Mouse (Mus musculus) frontal cortex, postnatal 36 days (tissue): ENCODE measurements around the gene Gm21981.

Experiments
- DNase-seq, 2 experiments: peaks; one replicate each; pipeline ENCODE4 v3.0.0; 2022; ENCODE audit warnings: low spot score in 2 of 2

Gm21981 gene

DNA sequence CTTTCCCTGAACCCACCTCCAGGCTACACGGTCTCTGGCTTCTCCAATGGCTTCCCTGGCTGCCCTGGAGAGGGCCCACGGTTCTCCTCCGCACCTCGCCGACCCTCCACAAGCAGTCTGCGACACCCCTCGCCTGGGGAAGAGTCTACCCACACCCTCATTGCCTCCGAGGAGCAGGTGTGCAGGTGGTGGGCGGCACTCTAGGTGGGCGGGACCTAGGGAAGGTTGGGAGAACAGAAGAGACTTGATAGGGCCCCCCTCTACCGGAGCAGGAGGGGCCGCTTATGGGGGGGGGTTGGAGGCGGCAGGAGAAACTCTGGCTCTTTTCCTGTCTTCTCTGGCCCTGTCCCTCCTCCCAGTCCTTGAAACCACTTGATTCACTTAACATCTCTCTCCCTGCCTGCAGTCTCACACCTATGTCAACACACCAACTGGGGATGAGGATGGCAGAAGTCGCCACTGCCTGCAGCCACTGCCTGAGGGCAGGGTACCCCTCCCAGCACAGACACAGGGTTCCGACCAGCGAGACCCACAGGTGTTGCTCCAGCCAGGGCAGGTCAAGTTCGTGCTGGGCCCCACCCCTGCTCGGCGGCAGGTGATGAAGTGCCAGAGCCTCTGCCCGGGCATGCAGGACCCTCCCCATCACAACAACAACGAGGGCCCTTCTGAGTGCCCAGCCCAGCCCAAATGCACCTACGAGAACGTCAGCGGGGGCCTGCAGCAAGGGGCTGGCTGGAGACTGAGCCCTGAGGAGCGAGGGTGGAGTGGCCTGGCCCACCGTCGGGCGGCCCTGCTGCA lies 8.5 kb upstream of the Gm21981 start:
- DNase-seq = no peak

DNA sequence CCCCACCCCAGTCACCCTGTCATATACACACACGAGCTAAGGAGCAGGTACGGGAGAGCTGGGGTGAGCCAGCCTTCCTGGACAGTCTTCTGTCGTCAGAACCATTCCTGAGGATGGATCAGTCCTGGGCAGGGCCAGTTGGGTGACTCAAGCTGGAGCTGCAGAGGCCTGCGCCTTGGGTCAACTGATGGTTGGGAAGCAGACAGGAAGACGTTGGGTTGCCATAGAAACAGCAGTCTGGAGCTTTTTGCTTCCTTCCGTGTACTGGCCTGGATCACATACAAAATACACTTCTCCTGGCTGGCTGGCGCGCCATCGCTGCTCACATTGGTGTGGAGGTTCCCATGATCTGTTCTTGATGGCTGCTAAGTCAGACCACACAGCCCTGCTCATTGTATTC lies 7.5 kb upstream of the Gm21981 start:
- DNase-seq = no peak

DNA sequence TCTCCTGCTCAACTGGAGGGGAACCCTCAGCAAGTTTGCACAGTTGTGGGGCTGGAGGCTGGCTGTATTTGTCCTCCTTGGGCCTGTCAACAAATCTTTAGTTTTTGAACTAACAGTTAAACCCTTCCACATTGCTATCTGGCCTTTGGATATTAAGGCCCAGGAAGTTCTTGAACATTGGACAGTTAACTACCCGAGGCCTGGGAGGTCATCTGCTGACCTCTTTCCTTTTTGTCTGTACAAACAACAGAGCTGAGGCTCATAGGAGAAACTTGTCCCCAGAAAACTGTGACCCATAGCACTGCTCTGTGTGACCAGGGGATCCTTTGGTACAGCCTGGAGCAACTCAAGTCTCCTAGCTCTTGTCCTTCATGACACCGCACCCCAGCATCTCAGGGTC lies 4.8 kb upstream of the Gm21981 start:
- no peak for DNase-seq

DNA sequence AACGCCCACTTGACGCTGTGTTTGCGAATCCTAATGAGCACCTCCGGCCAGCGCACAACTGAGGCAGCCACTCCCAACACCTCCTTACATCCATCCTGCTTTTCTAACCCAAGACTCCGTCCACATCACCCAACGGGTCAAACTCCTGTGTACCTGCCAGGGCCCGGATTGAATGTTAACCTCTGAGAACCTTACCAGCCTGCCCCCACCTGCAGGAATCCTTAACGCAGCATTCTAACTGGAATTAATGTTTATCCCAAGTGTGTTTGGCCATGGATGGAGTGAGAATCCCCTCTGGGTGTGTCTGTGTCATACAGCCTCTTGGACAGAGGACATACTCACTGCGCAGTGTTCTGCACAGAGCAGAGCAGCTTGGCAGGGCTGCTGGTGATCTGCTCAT lies 3.9 kb upstream of the Gm21981 start:
- DNase-seq = no peak

DNA sequence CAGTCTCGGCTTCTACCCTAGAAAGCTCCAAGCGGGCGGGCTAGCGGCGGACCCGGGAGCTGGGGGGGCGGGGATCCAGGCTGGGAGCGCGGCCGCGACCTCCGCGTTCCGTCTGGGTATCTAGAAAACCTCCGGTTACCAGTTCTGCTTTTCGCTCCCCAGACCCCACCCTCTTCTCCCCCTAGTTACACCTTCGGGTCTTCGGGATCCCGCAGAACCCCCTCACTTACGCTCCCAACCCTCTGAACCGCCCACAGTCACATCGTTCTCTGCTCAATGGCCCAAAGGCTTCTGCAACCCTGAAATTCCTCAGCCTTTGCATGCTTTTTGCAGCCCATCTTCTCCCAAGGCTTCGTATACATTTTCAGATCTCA lies 1.1 kb upstream of the Gm21981 start:
- no peak for DNase-seq

DNA sequence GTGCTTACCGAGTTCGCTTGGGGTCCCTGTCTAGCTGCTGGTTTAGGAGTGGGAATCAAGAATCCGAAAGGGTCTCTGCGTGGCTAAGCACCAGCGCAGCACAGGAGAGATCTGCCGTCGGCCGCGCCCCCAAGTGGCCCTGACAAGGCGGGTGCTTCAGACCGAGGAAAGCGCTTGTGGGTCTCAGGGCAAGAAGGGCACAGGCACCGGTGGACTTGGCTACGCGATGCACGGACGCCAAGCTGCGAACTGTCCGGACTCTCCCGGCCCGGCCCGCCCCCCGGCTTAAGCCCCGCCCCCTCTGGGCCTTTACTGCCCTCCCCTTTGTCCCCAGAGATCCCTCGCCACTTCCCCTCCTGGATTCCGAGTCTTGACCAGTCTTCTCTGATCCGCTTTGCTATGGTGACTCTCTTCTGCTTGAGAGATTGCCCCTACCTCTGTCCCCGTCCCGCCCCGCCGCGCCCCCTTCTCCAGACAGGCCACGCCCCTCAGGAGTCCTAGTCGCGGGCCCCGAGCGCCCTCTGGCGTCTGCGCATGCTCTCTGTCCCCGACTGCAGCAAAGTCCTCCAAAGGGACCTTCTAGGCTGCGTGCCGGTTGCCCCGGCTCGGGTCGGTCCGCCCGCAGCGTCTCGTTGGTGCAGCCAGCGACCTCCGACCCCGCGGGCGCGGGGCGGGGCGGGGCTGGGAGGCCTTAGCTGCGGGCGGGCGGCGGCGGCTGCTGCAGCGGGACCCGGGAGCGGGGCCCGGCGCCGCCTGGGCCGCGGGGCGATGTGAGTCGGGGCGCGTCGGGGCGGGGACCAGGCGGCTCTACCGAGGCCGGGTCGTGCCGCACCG lies 465 bp upstream of the Gm21981 start, which contains the start of gene Prickle4:
Gene Prickle4 (minus strand): TSS at position 234 of the 834 bp plus-strand sequence.
- DNase-seq = peak; percentile 96

DNA sequence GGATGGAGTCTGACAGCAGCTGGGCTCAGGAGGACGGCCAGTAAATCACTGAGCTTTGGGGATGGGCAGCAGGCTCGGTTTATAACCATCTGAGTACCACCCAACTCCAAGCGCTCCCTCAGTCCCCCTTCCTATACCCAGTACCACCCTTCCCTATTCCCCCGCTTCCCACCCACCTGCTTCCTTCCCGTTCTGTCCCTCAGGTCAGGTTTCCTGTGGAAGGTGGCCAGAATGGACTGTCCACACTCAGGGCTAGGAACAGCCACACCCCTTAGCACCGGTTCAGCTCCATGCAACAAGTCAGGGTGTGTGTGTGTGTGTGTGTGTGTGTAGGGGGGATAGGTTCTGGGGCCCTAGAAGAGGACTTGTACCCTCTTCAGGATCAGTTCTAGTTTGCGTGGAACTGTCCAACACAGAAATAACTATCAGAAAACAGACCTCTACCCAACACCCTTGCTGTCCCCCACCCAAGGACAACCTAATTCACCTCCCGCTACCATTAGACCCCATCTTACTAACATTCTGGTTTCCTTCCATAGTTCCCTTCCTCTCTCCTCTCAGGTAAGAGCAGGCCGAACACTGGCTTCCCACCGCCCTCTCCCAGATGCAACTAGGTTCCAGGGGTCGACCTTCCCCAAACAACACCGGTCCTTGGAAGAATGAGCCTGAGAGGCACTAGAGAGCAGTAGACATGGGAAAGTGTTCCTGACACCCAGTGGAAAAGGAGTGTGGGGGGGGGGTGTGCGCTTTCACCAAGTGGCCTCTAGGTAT lies 399 bp downstream of the Gm21981 start:
- DNase-seq = no peak

DNA sequence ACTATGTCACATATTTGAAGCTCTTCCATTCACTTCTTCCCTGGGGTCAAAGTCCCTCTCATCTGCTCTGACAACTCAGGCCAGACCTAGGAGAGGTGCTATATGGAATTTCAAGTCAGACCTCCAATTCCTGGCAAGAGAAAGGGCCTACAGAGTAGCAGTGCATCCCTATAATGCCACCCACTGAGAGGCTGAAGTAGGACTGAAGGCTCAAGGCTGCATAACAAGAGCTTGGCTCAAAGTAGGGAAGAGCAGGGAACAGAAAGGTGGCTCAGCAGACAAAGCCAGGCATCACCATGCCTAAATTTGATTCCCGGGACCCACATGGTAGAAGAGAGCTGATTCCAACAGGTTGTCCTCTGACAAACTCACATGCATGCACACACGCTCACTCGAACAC lies 2.6 kb downstream of the Gm21981 start:
- no peak for DNase-seq

DNA sequence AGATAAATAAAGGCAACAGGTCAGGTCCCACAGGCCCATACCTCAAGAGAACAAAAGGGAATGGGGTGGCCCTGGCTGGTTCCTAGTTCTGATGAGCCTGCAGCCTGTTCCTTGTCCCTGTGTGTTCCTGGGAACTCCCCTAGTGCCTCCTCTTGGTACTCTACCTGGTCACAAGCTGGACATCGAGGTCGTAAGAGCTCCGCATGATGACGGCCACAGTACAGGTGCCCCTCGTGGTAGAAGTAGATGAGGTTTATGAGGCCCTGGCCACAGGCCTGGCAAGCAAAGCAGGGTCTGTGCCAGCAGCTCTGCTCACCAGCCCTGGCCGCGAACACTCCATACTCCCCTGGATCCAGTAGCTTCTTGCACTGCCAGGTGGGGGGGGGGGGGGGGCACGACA lies 4.4 kb downstream of the Gm21981 start:
- DNase-seq = no peak

DNA sequence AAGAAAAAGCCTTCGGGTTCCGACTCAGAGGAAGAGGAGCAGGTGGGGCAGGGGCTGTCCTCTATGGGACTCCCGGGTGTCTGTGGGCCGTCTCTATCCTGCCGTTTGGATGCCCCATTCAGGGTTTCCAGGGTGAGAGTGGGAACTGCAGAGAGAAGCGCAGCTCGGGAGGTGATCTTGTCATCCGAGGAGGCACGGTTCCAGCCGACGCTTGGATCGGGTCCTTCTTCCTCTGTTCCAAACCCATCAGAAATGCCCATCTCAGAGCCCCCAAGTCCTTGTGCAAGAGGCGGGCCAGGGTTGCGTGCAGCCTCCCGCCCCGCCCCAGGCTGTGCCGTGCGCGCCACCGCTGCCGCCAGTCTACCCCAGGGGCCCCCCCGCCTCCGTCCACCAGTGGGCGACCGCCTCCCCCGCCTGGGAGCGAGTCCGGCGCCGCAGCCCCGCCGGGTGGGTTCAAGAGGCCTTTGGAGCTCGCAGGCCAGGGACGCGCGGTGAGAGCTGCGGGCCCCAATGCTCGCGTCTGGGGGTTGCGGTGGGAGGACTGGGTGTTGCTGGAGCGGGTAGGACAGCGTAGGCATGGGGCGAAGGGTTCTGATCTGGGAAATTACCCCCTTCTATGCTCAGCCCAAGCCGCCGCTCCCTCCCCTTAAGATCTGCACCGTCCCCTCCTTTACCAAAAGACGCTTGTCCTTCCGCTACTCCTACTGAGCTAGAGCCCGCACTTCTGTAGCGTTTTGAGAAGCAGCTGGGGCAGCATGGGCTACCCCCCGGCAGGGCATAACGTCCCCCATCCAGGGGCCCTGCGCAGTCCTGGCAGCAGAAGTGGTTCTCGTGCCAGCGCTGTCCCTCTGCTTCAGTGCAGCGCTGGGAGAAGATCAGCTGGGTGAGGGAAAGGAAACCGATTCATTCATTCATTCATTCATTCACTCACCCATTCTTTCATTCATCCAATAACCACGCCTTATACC lies 5.4 kb downstream of the Gm21981 start, which contains the start of gene Frs3:
Gene Frs3 (plus strand): TSS at position 423 of the 968 bp plus-strand sequence.
- DNase-seq = peak; percentile 78

DNA sequence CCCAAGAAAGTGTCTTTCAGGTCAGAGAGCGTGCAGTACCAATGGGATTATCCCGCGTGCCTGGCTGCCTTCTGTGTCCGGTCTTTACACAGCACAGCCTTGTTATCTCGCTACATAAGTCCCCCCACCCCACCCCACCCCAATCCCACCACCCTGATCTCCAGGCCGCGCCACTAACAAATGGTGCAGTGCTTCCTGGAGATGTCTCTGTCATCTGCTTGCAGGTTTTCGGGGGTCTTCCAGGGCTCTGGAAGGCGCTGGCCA lies 6.0 kb downstream of the Gm21981 start, which contains the start of gene Tomm6:
Gene Tomm6 (minus strand): TSS at position 43 of the 264 bp plus-strand sequence.
- DNase-seq = no peak

DNA sequence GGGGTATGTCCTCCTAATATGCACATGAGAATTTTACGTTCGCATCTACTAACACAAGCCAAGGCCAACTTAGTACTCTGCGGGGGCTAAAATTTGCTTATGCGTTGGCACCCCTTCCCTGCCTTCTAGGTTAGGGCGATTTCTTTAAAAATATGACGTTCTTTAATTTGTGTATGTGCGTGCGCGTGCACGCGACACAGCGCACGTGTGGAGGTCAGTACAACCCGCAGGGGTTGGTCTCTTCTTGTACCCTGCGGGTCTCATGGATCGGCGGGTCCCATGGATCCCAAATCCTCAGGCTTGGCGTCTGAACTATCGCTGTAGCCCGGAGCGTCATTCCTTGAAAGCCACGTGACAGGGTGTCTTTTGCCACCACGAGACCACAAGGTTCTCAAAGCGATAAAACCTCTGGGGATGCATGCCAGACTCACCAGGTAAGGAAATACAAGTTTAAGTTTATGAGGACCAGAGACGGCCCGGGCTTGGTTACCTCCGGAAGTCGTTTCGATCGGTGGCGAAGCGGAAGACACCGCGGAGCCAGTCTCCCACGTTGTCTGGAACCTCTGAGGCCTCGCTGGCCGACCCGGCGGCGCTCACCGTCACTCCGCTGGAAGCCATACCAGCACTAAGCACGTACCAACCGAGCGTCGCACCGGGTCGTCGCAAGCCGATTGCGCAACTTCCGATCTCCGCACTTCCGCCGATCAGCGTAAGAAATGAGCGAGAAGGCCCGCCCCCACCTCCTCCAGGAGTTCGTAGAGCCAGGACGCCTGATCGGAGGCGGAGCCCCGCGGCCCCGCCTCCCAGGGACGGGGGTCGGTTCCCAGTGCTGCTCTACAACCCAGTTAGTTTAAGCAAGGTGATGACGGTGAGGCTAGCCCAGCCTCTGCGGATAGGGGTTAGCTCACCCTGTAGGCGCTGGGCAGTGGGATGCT lies 6.6 kb downstream of the Gm21981 start:
- peak; percentile 93 to 97 for DNase-seq

DNA sequence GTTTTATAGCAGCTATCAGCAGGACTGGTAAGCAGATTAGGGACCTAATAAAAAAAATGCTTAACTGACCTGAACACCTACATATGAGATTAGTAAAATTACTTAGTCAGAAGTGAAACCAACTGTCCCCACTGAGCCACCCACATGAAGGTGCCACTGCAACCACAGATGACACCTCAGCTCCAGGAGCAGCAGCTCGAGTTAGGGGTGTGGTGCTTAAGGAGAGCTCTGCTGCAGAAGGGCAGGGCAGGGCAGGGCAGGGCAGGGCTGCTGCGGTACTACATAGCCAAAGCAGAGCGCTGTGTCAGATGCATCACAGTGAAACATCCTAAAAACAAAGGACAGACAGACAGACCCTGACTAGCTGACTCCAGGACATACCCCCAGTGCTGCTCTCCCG lies 11.4 kb downstream of the Gm21981 start:
- DNase-seq = no peak

DNA sequence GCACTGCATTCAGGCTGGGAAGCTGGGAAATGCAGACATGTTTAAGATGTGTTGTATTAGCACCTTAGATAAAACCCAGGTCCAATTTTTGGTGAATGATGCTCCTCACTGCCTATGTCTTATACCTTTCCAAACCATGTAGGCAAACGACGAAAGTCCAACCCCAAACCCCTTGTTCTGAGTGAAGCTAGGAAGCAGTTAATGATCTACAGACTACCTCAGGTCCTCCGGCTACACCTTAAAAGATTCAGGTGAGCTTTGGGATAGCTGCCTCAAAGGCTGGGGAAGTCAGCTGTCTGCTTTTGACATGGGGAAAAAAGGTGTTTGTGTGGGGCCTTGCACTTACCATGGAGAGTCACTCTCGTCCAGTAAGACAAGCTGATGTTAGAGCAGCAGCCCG lies 15.6 kb downstream of the Gm21981 start:
- DNase-seq = no peak

DNA sequence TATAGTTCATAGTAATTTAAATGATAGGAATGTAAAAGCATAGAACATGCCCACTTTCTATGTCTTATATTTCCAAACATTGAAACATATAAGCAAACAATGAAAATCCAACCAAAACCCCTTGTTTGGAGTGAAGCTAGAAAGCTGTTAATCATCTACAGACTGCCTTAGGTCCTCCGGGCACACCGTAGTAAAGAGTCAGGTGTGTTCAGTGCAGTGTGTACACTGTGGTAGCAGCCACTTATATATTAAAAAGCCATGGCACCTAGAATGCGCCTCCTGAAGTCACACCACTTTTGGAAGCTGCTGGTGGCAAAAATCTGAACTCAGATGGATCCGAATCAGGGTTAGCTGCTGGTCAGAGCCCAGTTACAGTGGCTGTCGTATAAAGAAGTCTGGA lies 16.0 kb downstream of the Gm21981 start:
- no peak for DNase-seq

DNA sequence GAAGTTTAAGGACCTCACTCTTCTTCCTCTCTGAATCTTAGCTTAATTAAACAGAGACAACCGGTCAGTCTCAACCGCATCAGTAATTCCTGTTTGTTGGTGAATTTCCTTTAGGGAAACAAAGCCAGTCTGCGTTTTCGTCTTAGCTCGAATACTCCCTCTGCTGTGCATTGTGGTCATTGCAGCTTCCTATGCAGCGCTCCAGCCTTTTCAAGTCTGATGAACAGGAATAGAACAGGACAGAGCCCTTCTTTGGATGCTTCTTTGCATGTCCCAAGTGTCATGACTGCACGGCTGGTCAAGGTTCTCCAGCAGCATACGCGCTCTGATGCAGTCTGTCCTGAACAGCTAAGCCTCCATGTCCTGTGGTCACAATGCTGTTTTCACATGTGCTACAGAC lies 17.7 kb downstream of the Gm21981 start:
- DNase-seq = peak; percentile 74 to 86

DNA sequence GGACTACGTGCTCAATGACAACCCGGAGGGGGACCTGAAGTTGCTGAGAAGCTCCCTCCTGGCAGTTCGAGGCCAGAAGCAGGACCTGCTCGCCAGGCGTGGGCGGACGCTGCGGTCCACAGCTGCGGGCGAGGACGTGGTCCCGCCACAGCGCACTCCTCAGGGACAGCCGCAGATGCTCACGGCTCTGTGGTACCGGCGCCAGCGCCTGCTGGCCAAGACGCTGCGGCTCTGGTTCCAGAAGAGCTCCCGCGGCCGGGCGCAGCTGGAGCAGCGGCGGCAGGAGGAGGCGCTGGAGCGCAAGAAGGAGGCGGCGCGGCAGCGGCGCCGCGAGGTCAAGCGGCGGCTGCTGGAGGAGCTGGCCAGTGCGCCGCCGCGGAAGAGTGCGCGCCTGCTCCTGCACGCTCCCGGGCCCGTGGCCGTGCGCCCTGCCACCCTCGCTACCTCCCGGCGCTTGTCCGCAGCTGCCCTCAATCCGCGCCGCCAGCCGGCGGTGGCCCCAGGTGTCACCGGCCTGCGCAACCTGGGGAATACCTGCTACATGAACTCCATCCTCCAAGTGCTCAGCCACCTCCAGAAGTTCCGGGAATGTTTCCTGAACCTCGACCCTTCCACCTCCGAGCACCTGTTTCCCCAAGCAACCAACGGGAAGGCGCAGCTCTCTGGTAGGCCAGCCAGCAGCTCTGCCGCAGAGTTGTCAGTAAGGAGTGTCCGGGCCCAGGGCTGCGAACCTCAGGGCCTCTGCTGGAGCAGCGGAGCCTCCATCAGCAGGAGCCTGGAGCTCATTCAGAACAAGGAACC lies 21.7 kb downstream of the Gm21981 start:
- DNase-seq = peak; percentile 53 to 54

DNA sequence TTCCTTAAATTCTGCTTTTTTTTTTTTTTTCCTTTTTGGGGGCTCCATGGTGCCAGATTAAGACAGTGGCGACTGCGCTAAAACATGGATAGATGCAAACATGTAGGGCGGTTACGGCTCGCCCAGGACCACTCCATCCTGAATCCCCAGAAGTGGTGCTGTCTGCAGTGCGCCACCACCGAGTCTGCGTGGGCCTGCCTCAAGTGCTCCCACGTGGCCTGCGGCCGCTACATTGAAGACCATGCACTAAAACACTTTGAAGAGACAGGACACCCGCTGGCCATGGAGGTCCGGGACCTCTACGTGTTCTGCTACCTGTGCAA lies 22.3 kb downstream of the Gm21981 start:
- no peak for DNase-seq

DNA sequence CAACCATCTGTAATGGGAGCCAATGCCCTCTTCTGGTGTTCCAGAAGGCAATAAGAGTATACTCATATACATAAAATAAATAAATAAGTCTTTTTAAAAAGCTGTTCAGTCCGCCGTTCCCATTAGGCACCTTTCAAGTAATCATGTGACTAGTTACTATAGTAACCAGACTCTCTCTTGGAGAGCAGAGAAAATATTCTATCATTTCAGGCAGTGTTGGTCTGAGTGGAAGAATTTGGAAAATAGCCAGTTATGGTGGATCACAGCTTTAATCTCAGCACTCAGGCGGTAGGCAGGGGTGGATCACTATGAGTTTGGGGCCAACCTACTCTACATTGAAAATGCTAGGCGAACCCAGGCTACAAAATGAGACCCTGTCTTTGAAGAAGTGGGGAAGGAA lies 25.1 kb downstream of the Gm21981 start:
- no peak for DNase-seq
